Mouse (Mus musculus): Measurements from ENCODE around the gene Syne2.

DNA sequence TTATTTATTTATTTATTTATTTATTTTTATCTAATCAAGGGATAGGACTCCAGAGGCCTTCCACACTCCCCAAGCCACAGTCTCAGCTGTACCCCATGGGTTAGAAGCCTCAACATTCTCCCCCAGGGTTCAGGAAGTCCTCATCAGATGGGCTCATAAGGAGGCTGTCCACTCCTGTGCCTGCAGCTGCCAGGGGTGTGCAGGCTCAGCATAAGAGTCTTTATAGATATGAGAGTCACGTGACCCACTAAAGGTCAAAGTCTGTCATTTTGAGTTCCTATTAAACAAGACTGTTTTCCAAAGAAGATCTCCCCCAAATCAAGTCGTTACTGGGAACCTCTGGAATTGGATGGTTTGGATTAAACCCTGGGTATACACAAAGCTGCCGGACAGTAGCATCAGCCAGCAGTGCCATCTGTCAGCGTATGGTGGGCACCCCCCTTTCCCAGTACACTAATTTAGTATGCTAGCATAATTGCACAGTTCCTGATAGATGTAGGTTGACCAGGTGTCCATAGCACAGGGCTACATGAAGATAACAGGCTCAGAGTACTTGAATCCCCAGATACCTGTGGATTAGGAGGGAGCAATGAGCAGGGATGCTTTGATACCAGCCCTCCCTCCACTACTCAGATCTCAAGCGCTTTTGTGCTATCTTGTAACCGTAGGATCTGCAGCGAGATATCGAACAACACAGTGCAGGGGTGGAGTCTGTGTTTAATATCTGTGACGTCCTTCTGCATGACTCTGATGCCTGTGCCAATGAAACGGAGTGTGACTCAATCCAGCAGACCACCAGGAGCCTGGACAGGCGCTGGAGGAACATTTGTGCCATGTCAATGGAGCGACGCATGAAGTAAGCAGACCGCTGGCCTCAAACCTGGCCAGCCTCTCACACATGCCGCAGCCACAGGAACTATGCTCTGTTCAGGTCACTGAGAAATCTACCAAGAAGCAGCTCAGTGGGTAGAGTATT lies 276.0 kb downstream of the Syne2 start:
- TF ChIP-seq CTCF (IDR thresholded peaks at IDR 0.05; ENCODE audit: extremely low read depth, insufficient read depth, insufficient read length, insufficient replicate concordance) (no peak), POLR2A (IDR thresholded peaks at IDR 0.05; ENCODE audit: low read depth, low read length) (no peak)

All from spleen, adult 2 months (tissue).